Mouse (Mus musculus) cortical plate, adult 2 months (tissue): ENCODE results near the gene Tepsin.

Experiments used
- CTCF ChIP-seq: fragments of 200-500 bp; IDR thresholded peaks from 2 replicates; pipeline ENCODE4 v1.5.1; 2011; ENCODE audit warnings: mild to moderate bottlenecking, control low read depth, low read length; ENCODE audit not compliant: insufficient read depth; ENCODE audit errors: extremely low read depth
- POLR2A ChIP-seq: fragments of 200-500 bp; IDR thresholded peaks from 2 replicates; pipeline ENCODE4 v1.6.1; 2011; ENCODE audit warnings: mild to moderate bottlenecking, low read length, control low read depth; ENCODE audit not compliant: insufficient read depth; ENCODE audit errors: extremely low read depth

GRCm38 (mm10) chr11:120134847-120135530 is 36.5 kb upstream of the Tepsin start:
- no peak for TF ChIP-seq POLR2A
- TF ChIP-seq CTCF: no peak
